In genomic region chr3:126563646-126564045, GRCm38 (mm10) we compare ENCODE assay signal across 20 mouse cellular contexts. TPM values are rescaled to one million over a fixed set of nuclear protein-coding genes. Genes with fewer than 3 reads are reported as not detected.
A peak's percentile ranks its signal among the peaks of the same experiment; 100 is the strongest.
DNase-seq lines count a peak whose midpoint lies in the region; ATAC-seq lines count a peak whose summit lies in the region.
"Had no signal": no experiment of that assay in that cellular context is flagged by ENCODE, and none has a peak within 500 bp of the region (broad histone marks: within the 10 kb centered on the region; RNA-seq: fewer than 3 reads in every experiment).

No protein-coding gene starts in this region.

- H3K27ac ChIP-seq in hindbrain, embryonic 13.5 days, result no peak overlapping the region
- H3K27ac ChIP-seq in hindbrain, embryonic 10.5 days, result no peak overlapping the region
- H3K27ac ChIP-seq in lung, embryonic 16.5 days (ENCODE audit: low read length), result no peak overlapping the region
- H3K27ac ChIP-seq: forebrain, embryonic 12.5 days; kidney, postnatal 0 days; left cerebral cortex, adult 2 months; limb, embryonic 12.5 days; liver, embryonic 14.5 days; midbrain, embryonic 13.5 days had no signal

- intact Hi-C loops in heart, postnatal 36 days (cut with DNase I), result no loop called here

- WGBS in hindbrain, embryonic 13.5 days, result 77% methylated on average over 2 of the region's 2 CpGs
- 87% methylated on average over 2 of the region's 2 CpGs for WGBS in hindbrain, embryonic 10.5 days
- WGBS in lung, embryonic 16.5 days, result 57% methylated on average over 2 of the region's 2 CpGs

- H3K4me3 ChIP-seq in hindbrain, embryonic 13.5 days, result no peak overlapping the region
- H3K4me3 ChIP-seq in hindbrain, embryonic 10.5 days, result no peak overlapping the region
- H3K4me3 ChIP-seq in lung, embryonic 16.5 days (ENCODE audit: low read length), result no peak overlapping the region
- H3K4me3 ChIP-seq: forebrain, embryonic 12.5 days; left cerebral cortex, adult 2 months; limb, embryonic 12.5 days; midbrain, embryonic 13.5 days had no signal

- H3K27me3 ChIP-seq in hindbrain, embryonic 13.5 days, result no peaks in the 10 kb centered on the region
- no peaks in the 10 kb centered on the region for H3K27me3 ChIP-seq in hindbrain, embryonic 10.5 days (ENCODE audit: insufficient read depth, poor library complexity, severe bottlenecking)
- no peaks in the 10 kb centered on the region for H3K27me3 ChIP-seq in lung, embryonic 16.5 days (ENCODE audit: control insufficient read depth, insufficient read depth, low read depth, low read length)
- H3K27me3 ChIP-seq: forebrain, embryonic 12.5 days; limb, embryonic 12.5 days; midbrain, embryonic 13.5 days; Patski had no signal

- H3K4me1 ChIP-seq in hindbrain, embryonic 13.5 days (replicated peaks), result no peaks in the 10 kb centered on the region
- H3K4me1 ChIP-seq in hindbrain, embryonic 10.5 days (replicated peaks), result no peaks in the 10 kb centered on the region
- no peaks in the 10 kb centered on the region for H3K4me1 ChIP-seq in lung, embryonic 16.5 days (replicated peaks; ENCODE audit: control insufficient read depth, insufficient read depth, low read length)
- H3K4me1 ChIP-seq: forebrain, embryonic 12.5 days; midbrain, embryonic 13.5 days had no signal

- 0 out of 2 replicates have a peak, but pooled peaks cover 4% of the 10 kb centered on the region for H3K9me3 ChIP-seq in hindbrain, embryonic 13.5 days
- H3K9me3 ChIP-seq in hindbrain, embryonic 10.5 days, result no peaks in the 10 kb centered on the region
- no peaks in the 10 kb centered on the region; the same call in 1 of the 2 replicates for H3K9me3 ChIP-seq in lung, embryonic 16.5 days (ENCODE audit: control insufficient read depth, low read length)
- H3K9me3 ChIP-seq: forebrain, embryonic 12.5 days; limb, embryonic 12.5 days; midbrain, embryonic 13.5 days had no signal

- no peaks in the 10 kb centered on the region for H3K36me3 ChIP-seq in hindbrain, embryonic 13.5 days
- no peaks in the 10 kb centered on the region for H3K36me3 ChIP-seq in hindbrain, embryonic 10.5 days
- no peaks in the 10 kb centered on the region for H3K36me3 ChIP-seq in lung, embryonic 16.5 days (ENCODE audit: control insufficient read depth, insufficient read depth, low read length)
- H3K36me3 ChIP-seq: forebrain, embryonic 12.5 days; limb, embryonic 12.5 days; midbrain, embryonic 13.5 days had no signal

- no peak for ATAC-seq in cerebellum, adult (ENCODE audit: insufficient number of reproducible peaks, low FRiP score, low TSS enrichment)
- ATAC-seq in hindbrain, embryonic 13.5 days (ENCODE audit: low FRiP score), result peak; percentile 32; the same call in 1 of the 2 replicates
- ATAC-seq in lung, embryonic 16.5 days (ENCODE audit: low read depth), result peak; percentile 59
- ATAC-seq: activated CD4-positive, CD25-positive, alpha-beta regulatory T cell, adult 4 months; midbrain, embryonic 13.5 days; Patski had no signal

- H3K4me2 ChIP-seq in hindbrain, embryonic 13.5 days, result no peak overlapping the region
- H3K4me2 ChIP-seq in lung, embryonic 16.5 days (ENCODE audit: low read depth, low read length), result no peak overlapping the region
- H3K4me2 ChIP-seq: forebrain, embryonic 12.5 days; limb, embryonic 12.5 days; midbrain, embryonic 13.5 days had no signal

- peak; percentile 5 for DNase-seq in cerebellum, adult 9-10 months
- DNase-seq in hindbrain, embryonic 10.5 days (ENCODE audit: low spot score), result no peak
- DNase-seq in lung, postnatal 25 days (ENCODE audit: low spot score), result no peak
- DNase-seq in retina, embryonic 14.5 days (ENCODE audit: low spot score), result peak; percentile 49
- no peak for DNase-seq in heart, postnatal 36 days
- DNase-seq: adrenal gland, postnatal 36 days; heart, adult 18-20 months; kidney, adult 11 months; right cerebral cortex, postnatal 14 days had no signal

- H3K9ac ChIP-seq in hindbrain, embryonic 13.5 days, result no peak overlapping the region
- no peak overlapping the region for H3K9ac ChIP-seq in lung, embryonic 16.5 days (ENCODE audit: low read length)
- H3K9ac ChIP-seq: forebrain, embryonic 12.5 days; limb, embryonic 12.5 days; liver, embryonic 14.5 days; midbrain, embryonic 13.5 days had no signal

RNA-seq across cellular contexts. Expression of gene Camk2d, which starts 32.5 kb away (rescaled TPM):
- polyA plus RNA-seq in hindbrain, embryonic 13.5 days (2015; fragmentation: Nextera tagmentation; extraction: Ambion mirVana), result 43.1 and 44.8 TPM in 2 replicates
- polyA plus RNA-seq in hindbrain, embryonic 10.5 days (2016; fragmentation: Nextera tagmentation; extraction: Ambion mirVana), result 11.4 and 11.9 TPM in 2 replicates
- 34.3 and 35.0 TPM in 2 replicates for polyA plus RNA-seq in lung, embryonic 16.5 days (2015; fragmentation: Nextera tagmentation; extraction: Ambion mirVana)
- 100 to 1,000 TPM; 138 to 147 TPM for total RNA-seq in heart, postnatal 36 days (2021)

Comparison
In these comparisons a context has a peak if more than half of its experiments do, and no peak if none do; other contexts are left out.
1. DNase-seq: peak in cerebellum, adult 9-10 months (single experiment) and retina, embryonic 14.5 days (single experiment); none in hindbrain, embryonic 10.5 days (single experiment), lung, postnatal 25 days (single experiment) and heart, postnatal 36 days (0 of 2).